Mouse (Mus musculus) forebrain, postnatal 0 days (tissue): ENCODE data around the gene Wt1. TPM values are rescaled to one million over a fixed set of nuclear protein-coding genes. Genes with fewer than 3 reads are reported as not detected.

Source experiments
- ATAC-seq: fragments of 200-750 bp; cut with Nextera tagmentation; 2 replicates; pipeline ENCODE4 v1.8.0; 2017; ENCODE audit warnings: mild to moderate bottlenecking, moderate library complexity
- DNase-seq: peaks from one replicate; pipeline ENCODE4 v3.0.0-alpha.2; 2015
- H3K27ac ChIP-seq: fragments of 300-500 bp; sonication (generic); 2 replicates; pipeline ENCODE4 v1.5.1; 2014; ENCODE audit warnings: low read depth, mild to moderate bottlenecking, antibody characterized with exemption, low read length, moderate library complexity, mixed read lengths
- H3K27me3 ChIP-seq: fragments of 300-500 bp; sonication (generic); 2 replicates; pipeline ENCODE4 v1.6.1; 2014; ENCODE audit warnings: mild to moderate bottlenecking, low read length, mixed read lengths; ENCODE audit not compliant: insufficient read depth
- H3K36me3 ChIP-seq: fragments of 300-500 bp; sonication (generic); 2 replicates; pipeline ENCODE4 v1.6.1; 2014; ENCODE audit warnings: mild to moderate bottlenecking, moderate library complexity; ENCODE audit not compliant: insufficient read depth
- H3K4me1 ChIP-seq: fragments of 300-500 bp; sonication (generic); 2 replicates; pipeline ENCODE4 v1.6.1; 2014; ENCODE audit warnings: antibody characterized with exemption; ENCODE audit not compliant: insufficient read depth
- H3K4me2 ChIP-seq: fragments of 300-500 bp; sonication (generic); 2 replicates; pipeline ENCODE4 v1.6.1; 2014; ENCODE audit warnings: low read depth, mild to moderate bottlenecking, moderate library complexity
- H3K4me3 ChIP-seq: fragments of 300-500 bp; sonication (generic); 2 replicates; pipeline ENCODE4 v1.5.1; 2014; ENCODE audit warnings: low read depth, low read length, mixed read lengths
- H3K9ac ChIP-seq: fragments of 300-500 bp; sonication (generic); 2 replicates; pipeline ENCODE4 v1.6.1; 2014; ENCODE audit warnings: mild to moderate bottlenecking
- H3K9me3 ChIP-seq: fragments of 300-500 bp; sonication (generic); 2 replicates; pipeline ENCODE4 v1.6.1; 2016; ENCODE audit warnings: low read length
- CTCF ChIP-seq: sonication (generic); IDR thresholded peaks from 2 replicates; pipeline ENCODE4 v1.5.1; 2016; ENCODE audit warnings: antibody characterized with exemption, control low read depth, low read depth
- WGBS: fragments of 180-500 bp; shearing (Covaris S2); extraction: QIAGEN DNeasy Blood & Tissue Kit; methylation state at CpG from one replicate; pipeline ENCODE4 v1.1.7; 2014; 5-methylcytosine and 5-hydroxymethylcytosine counted together
- polyA plus RNA-seq: library from polyadenylated mRNA; unstranded; fragments of >200 nt; fragmentation: Nextera tagmentation; extraction: Ambion mirVana; gene quantifications from 2 replicates; pipeline ENCODE4 v1.2.1, GENCODE M21; 2015
- total RNA-seq: library from RNA; depleted of rRNA; stranded (reverse); fragments of >200 nt; gene quantifications from 2 replicates; pipeline ENCODE4 v1.2.3, GENCODE M21; 2014

The Wt1 gene
- total and polyA plus RNA-seq, 2 experiments from 2014 or later: 0.14 to 0.24 TPM

GRCm38 (mm10) chr2:105125641-105126040, 688 bp upstream of the Wt1 start:
- Histone ChIP-seq H3K36me3 (no peaks in the 10 kb centered on the region), H3K4me2 (no peak overlapping the region), H3K9ac (no peak overlapping the region), H3K27ac (no peak overlapping the region), H3K4me1 (no peaks in the 10 kb centered on the region), H3K27me3 (peaks cover 84% of the 10 kb centered on the region), H3K9me3 (no peaks in the 10 kb centered on the region), H3K4me3 (no peak overlapping the region)
- DNase-seq: peak; percentile 21
- 2% methylated on average over 15 of the region's 15 CpGs for WGBS
- no peak for TF ChIP-seq CTCF
- ATAC-seq: no peak

- 0 out of 2 replicates have a peak overlapping the region, but pooled peaks have one; percentile 10 for H3K4me2 ChIP-seq
- H3K4me1 ChIP-seq: no peaks in the 10 kb centered on the region
- DNase-seq (peak; percentile 15), ATAC-seq (0 out of 2 replicates have a peak, but pooled peaks have one; percentile 6)
- TF ChIP-seq CTCF: no peak
- no peak overlapping the region for H3K9ac ChIP-seq
- H3K27me3 ChIP-seq: peaks cover 84% of the 10 kb centered on the region
- no peaks in the 10 kb centered on the region for H3K36me3 ChIP-seq
- 2% methylated on average over 85 of the region's 92 CpGs for WGBS
- H3K9me3 ChIP-seq: no peaks in the 10 kb centered on the region
- H3K27ac ChIP-seq: no peak overlapping the region
- H3K4me3 ChIP-seq: 0 out of 2 replicates have a peak overlapping the region, but pooled peaks have one; percentile 5
Observed at GRCm38 (mm10) chr2:105126691-105127530, 582 bp downstream of the Wt1 start.

- no peak for TF ChIP-seq CTCF
- no peak overlapping the region for H3K4me2 ChIP-seq
- ATAC-seq (no peak), DNase-seq (peak; percentile 82)
- H3K4me3 ChIP-seq: no peak overlapping the region
- H3K4me1 ChIP-seq: no peaks in the 10 kb centered on the region
- H3K9me3 ChIP-seq: no peaks in the 10 kb centered on the region
- H3K27me3 ChIP-seq: peaks cover 86% of the 10 kb centered on the region
- H3K27ac ChIP-seq: no peak overlapping the region
- WGBS: 2% methylated on average over 52 of the region's 52 CpGs
- H3K9ac ChIP-seq: no peak overlapping the region
- H3K36me3 ChIP-seq: no peaks in the 10 kb centered on the region
Observed at GRCm38 (mm10) chr2:105127531-105128480, 1.5 kb downstream of the Wt1 start.

- Histone ChIP-seq H3K4me1 (no peaks in the 10 kb centered on the region), H3K36me3 (no peaks in the 10 kb centered on the region), H3K4me2 (no peak overlapping the region), H3K27me3 (peaks cover 85% of the 10 kb centered on the region), H3K4me3 (no peak overlapping the region), H3K9ac (no peak overlapping the region), H3K9me3 (no peaks in the 10 kb centered on the region), H3K27ac (no peak overlapping the region)
- 3% methylated on average over 12 of the region's 12 CpGs for WGBS
- DNase-seq (peak; percentile 13), ATAC-seq (no peak)
- no peak for TF ChIP-seq CTCF
Observed at GRCm38 (mm10) chr2:105128564-105128963, 2.2 kb downstream of the Wt1 start.

- Histone ChIP-seq H3K9ac (no peak overlapping the region), H3K4me3 (no peak overlapping the region), H3K27ac (no peak overlapping the region), H3K4me2 (no peak overlapping the region), H3K27me3 (peaks cover 88% of the 10 kb centered on the region), H3K4me1 (no peaks in the 10 kb centered on the region), H3K36me3 (no peaks in the 10 kb centered on the region), H3K9me3 (no peaks in the 10 kb centered on the region)
- WGBS: 2% methylated on average over 32 of the region's 32 CpGs
- no peak for TF ChIP-seq CTCF
- DNase-seq: no peak
- no peak for ATAC-seq
Observed at GRCm38 (mm10) chr2:105130351-105131060, 4.2 kb downstream of the Wt1 start.

GRCm38 (mm10) chr2:105131061-105131810, 4.9 kb downstream of the Wt1 start:
- no peak overlapping the region for H3K4me3 ChIP-seq
- no peaks in the 10 kb centered on the region for H3K36me3 ChIP-seq
- DNase-seq (peak; percentile 36), ATAC-seq (no peak)
- no peak overlapping the region for H3K27ac ChIP-seq
- 5% methylated on average over 12 of the region's 12 CpGs for WGBS
- no peak for TF ChIP-seq CTCF
- no peak overlapping the region for H3K9ac ChIP-seq
- no peaks in the 10 kb centered on the region for H3K9me3 ChIP-seq
- H3K27me3 ChIP-seq: peaks cover 85% of the 10 kb centered on the region
- H3K4me1 ChIP-seq: no peaks in the 10 kb centered on the region
- no peak overlapping the region for H3K4me2 ChIP-seq
